Mouse (Mus musculus): ENCODE measurements around the gene Mob3c. TPM values are rescaled to one million over a fixed set of nuclear protein-coding genes. Genes with fewer than 3 reads are reported as not detected.

Mob3c gene
- polyA plus RNA-seq, 1 experiment from 2014 or later: 9.8 TPM

- no peaks in the 10 kb centered on the region for H3K27me3 ChIP-seq (ENCODE audit: insufficient read depth, poor library complexity, severe bottlenecking)
- H3K36me3 ChIP-seq: peaks cover 15% of the 10 kb centered on the region; the same call in 1 of the 2 replicates
- DNase-seq (ENCODE audit: low spot score): no peak
- no peak overlapping the region for H3K4me3 ChIP-seq
- 60% methylated on average over 3 of the region's 3 CpGs for WGBS
- H3K27ac ChIP-seq: no peak overlapping the region
- H3K4me1 ChIP-seq: peaks cover 31% of the 10 kb centered on the region
- no peaks in the 10 kb centered on the region for H3K9me3 ChIP-seq
Measured at GRCm38 (mm10) chr4:115820944-115821343, 6.9 kb upstream of the Mob3c start.

- Histone ChIP-seq H3K4me1 (peaks cover 31% of the 10 kb centered on the region), H3K27me3 (ENCODE audit: insufficient read depth, poor library complexity, severe bottlenecking) (no peaks in the 10 kb centered on the region), H3K36me3 (peaks cover 10% of the 10 kb centered on the region; the same call in 1 of the 2 replicates), H3K9me3 (no peaks in the 10 kb centered on the region), H3K27ac (no peak overlapping the region), H3K4me3 (no peak overlapping the region)
- no peak for DNase-seq (ENCODE audit: low spot score)
Measured at GRCm38 (mm10) chr4:115821431-115821830, 6.5 kb upstream of the Mob3c start.

- H3K4me3 ChIP-seq: no peak overlapping the region
- peaks cover 33% of the 10 kb centered on the region for H3K4me1 ChIP-seq
- no peaks in the 10 kb centered on the region for H3K27me3 ChIP-seq (ENCODE audit: insufficient read depth, poor library complexity, severe bottlenecking)
- no peak for DNase-seq (ENCODE audit: low spot score)
- H3K27ac ChIP-seq: no peak overlapping the region
- no peaks in the 10 kb centered on the region for H3K9me3 ChIP-seq
- WGBS: 38% methylated on average over 3 of the region's 3 CpGs
- peaks cover 8% of the 10 kb centered on the region; the same call in 1 of the 2 replicates for H3K36me3 ChIP-seq
Measured at GRCm38 (mm10) chr4:115821928-115822327, 6.0 kb upstream of the Mob3c start.

GRCm38 (mm10) chr4:115824178-115824577 lies 3.7 kb upstream of the Mob3c start:
- no peaks in the 10 kb centered on the region for H3K27me3 ChIP-seq (ENCODE audit: insufficient read depth, poor library complexity, severe bottlenecking)
- DNase-seq (ENCODE audit: low spot score): no peak
- H3K27ac ChIP-seq: peak overlapping the region; percentile 52; the same call in 1 of the 2 replicates
- WGBS: 41% methylated on average over 2 of the region's 2 CpGs
- peaks cover 4% of the 10 kb centered on the region; the same call in 1 of the 2 replicates for H3K36me3 ChIP-seq
- no peak overlapping the region for H3K4me3 ChIP-seq
- H3K4me1 ChIP-seq: peaks cover 45% of the 10 kb centered on the region
- H3K9me3 ChIP-seq: no peaks in the 10 kb centered on the region

- H3K9me3 ChIP-seq: no peaks in the 10 kb centered on the region
- no peak overlapping the region for H3K27ac ChIP-seq
- no peak for DNase-seq (ENCODE audit: low spot score)
- H3K27me3 ChIP-seq (ENCODE audit: insufficient read depth, poor library complexity, severe bottlenecking): peaks cover 7% of the 10 kb centered on the region; the same call in 1 of the 2 replicates
- WGBS: 67% methylated on average over 2 of the region's 2 CpGs
- no peaks in the 10 kb centered on the region for H3K36me3 ChIP-seq
- H3K4me3 ChIP-seq: no peak overlapping the region
- H3K4me1 ChIP-seq: peaks cover 54% of the 10 kb centered on the region
Measured at GRCm38 (mm10) chr4:115825271-115825670, 2.6 kb upstream of the Mob3c start.

GRCm38 (mm10) chr4:115827066-115827465 lies 826 bp upstream of the Mob3c start:
- H3K4me1 ChIP-seq: peaks cover 46% of the 10 kb centered on the region
- DNase-seq (ENCODE audit: low spot score): no peak
- H3K9me3 ChIP-seq: no peaks in the 10 kb centered on the region
- H3K27me3 ChIP-seq (ENCODE audit: insufficient read depth, poor library complexity, severe bottlenecking): peaks cover 14% of the 10 kb centered on the region; the same call in 1 of the 2 replicates
- peaks cover 10% of the 10 kb centered on the region for H3K36me3 ChIP-seq
- WGBS: 76% methylated on average over 3 of the region's 3 CpGs
- H3K4me3 ChIP-seq: peak overlapping the region; percentile 80; the same call in 1 of the 2 replicates
- no peak overlapping the region for H3K27ac ChIP-seq

- WGBS: 6% methylated on average over 4 of the region's 4 CpGs
- H3K27me3 ChIP-seq (ENCODE audit: insufficient read depth, poor library complexity, severe bottlenecking): peaks cover 14% of the 10 kb centered on the region; the same call in 1 of the 2 replicates
- peak overlapping the region; percentile 80 for H3K4me3 ChIP-seq
- H3K36me3 ChIP-seq: peaks cover 13% of the 10 kb centered on the region
- DNase-seq (ENCODE audit: low spot score): no peak
- H3K4me1 ChIP-seq: peaks cover 46% of the 10 kb centered on the region
- no peaks in the 10 kb centered on the region for H3K9me3 ChIP-seq
- peak overlapping the region; percentile 90 for H3K27ac ChIP-seq
Measured at GRCm38 (mm10) chr4:115827535-115827887, 381 bp upstream of the Mob3c start.

- Histone ChIP-seq H3K4me3 (peak overlapping the region; percentile 80), H3K27me3 (ENCODE audit: insufficient read depth, poor library complexity, severe bottlenecking) (peaks cover 14% of the 10 kb centered on the region; the same call in 1 of the 2 replicates), H3K36me3 (peaks cover 22% of the 10 kb centered on the region), H3K4me1 (peaks cover 37% of the 10 kb centered on the region), H3K9me3 (no peaks in the 10 kb centered on the region), H3K27ac (peak overlapping the region; percentile 90; the same call in 1 of the 2 replicates)
- 5% methylated on average over 8 of the region's 8 CpGs for whole genome bisulfite sequencing
- DNase-seq (ENCODE audit: low spot score): no peak
Measured at GRCm38 (mm10) chr4:115828572-115828902, 645 bp downstream of the Mob3c start.

- no peak for DNase-seq (ENCODE audit: low spot score)
- WGBS: 69% methylated on average over 5 of the region's 5 CpGs
- no peaks in the 10 kb centered on the region for H3K9me3 ChIP-seq
Measured at GRCm38 (mm10) chr4:115830491-115830890, 2.6 kb downstream of the Mob3c start.

GRCm38 (mm10) chr4:115831221-115831620 lies 3.3 kb downstream of the Mob3c start:
- Histone ChIP-seq H3K27me3 (ENCODE audit: insufficient read depth, poor library complexity, severe bottlenecking) (peaks cover 14% of the 10 kb centered on the region; the same call in 1 of the 2 replicates), H3K4me1 (peaks cover 22% of the 10 kb centered on the region), H3K27ac (no peak overlapping the region), H3K36me3 (peaks cover 40% of the 10 kb centered on the region), H3K4me3 (no peak overlapping the region), H3K9me3 (no peaks in the 10 kb centered on the region)
- no peak for DNase-seq (ENCODE audit: low spot score)
- WGBS: 91% methylated on average over 22 of the region's 22 CpGs

More at GRCm38 (mm10) chr4:115830491-115830890, 2.6 kb downstream of the Mob3c start:
- Histone ChIP-seq H3K27me3 (ENCODE audit: insufficient read depth, poor library complexity, severe bottlenecking) (peaks cover 14% of the 10 kb centered on the region; the same call in 1 of the 2 replicates), H3K27ac (no peak overlapping the region), H3K4me1 (peaks cover 22% of the 10 kb centered on the region), H3K4me3 (no peak overlapping the region), H3K36me3 (peaks cover 37% of the 10 kb centered on the region)

- H3K4me1 ChIP-seq: peaks cover 20% of the 10 kb centered on the region
- H3K27me3 ChIP-seq (ENCODE audit: insufficient read depth, poor library complexity, severe bottlenecking): peaks cover 14% of the 10 kb centered on the region; the same call in 1 of the 2 replicates
- no peaks in the 10 kb centered on the region for H3K9me3 ChIP-seq
Measured at GRCm38 (mm10) chr4:115832040-115832439, 4.1 kb downstream of the Mob3c start.

GRCm38 (mm10) chr4:115835576-115835975 lies 7.7 kb downstream of the Mob3c start:
- Histone ChIP-seq H3K9me3 (no peaks in the 10 kb centered on the region), H3K27ac (no peak overlapping the region), H3K4me1 (peaks cover 6% of the 10 kb centered on the region), H3K4me3 (no peak overlapping the region), H3K27me3 (ENCODE audit: insufficient read depth, poor library complexity, severe bottlenecking) (0 out of 2 replicates have a peak, but pooled peaks cover 5% of the 10 kb centered on the region), H3K36me3 (peaks cover 40% of the 10 kb centered on the region)
- DNase-seq (ENCODE audit: low spot score): no peak
- WGBS: 79% methylated on average over 2 of the region's 2 CpGs

More at GRCm38 (mm10) chr4:115832040-115832439, 4.1 kb downstream of the Mob3c start:
- DNase-seq (ENCODE audit: low spot score): no peak
- H3K27ac ChIP-seq: no peak overlapping the region
- no peak overlapping the region for H3K4me3 ChIP-seq
- peaks cover 40% of the 10 kb centered on the region for H3K36me3 ChIP-seq
- 66% methylated on average over 2 of the region's 2 CpGs for WGBS

GRCm38 (mm10) chr4:115838196-115838595 lies 10.3 kb downstream of the Mob3c start:
- H3K4me3 ChIP-seq: peak overlapping the region; percentile 89
- WGBS: 78% methylated on average over 4 of the region's 4 CpGs
- no peak for DNase-seq (ENCODE audit: low spot score)
- H3K27ac ChIP-seq: no peak overlapping the region
- H3K27me3 ChIP-seq (ENCODE audit: insufficient read depth, poor library complexity, severe bottlenecking): no peaks in the 10 kb centered on the region
- H3K9me3 ChIP-seq: no peaks in the 10 kb centered on the region
- peaks cover 6% of the 10 kb centered on the region for H3K4me1 ChIP-seq
- H3K36me3 ChIP-seq: peaks cover 20% of the 10 kb centered on the region; the same call in 1 of the 2 replicates
